Mouse (Mus musculus) ES-E14 (cell line): ENCODE measurements at regions not wholly inside any gene's neighbourhood (a gene's known extent, or its start where the extent isn't known, plus 50 kb on each side); places are given as distances from the start of the nearest gene placed in this dataset.

Source experiments
- CHD2 ChIP-seq: IDR thresholded peaks from 2 replicates; pipeline ENCODE4 v1.6.1; 2014; ENCODE audit warnings: mild to moderate bottlenecking, low read depth, low read length, inconsistent platforms
- HCFC1 ChIP-seq: IDR thresholded peaks from 2 replicates; pipeline ENCODE4 v1.6.1; 2012; ENCODE audit warnings: low read length, inconsistent platforms, borderline replicate concordance; ENCODE audit not compliant: insufficient read depth
- ZC3H11A ChIP-seq: IDR thresholded peaks from 2 replicates; pipeline ENCODE4 v1.6.1; 2012; ENCODE audit warnings: low read depth, mild to moderate bottlenecking, inconsistent platforms, low read length, borderline replicate concordance
- ZNF384 ChIP-seq: IDR thresholded peaks from 2 replicates; pipeline ENCODE4 v1.6.1; 2012; ENCODE audit warnings: low read depth, low read length, inconsistent platforms

GRCm38 (mm10) chrX:131434155-131434554, 1684.6 kb downstream of the Diaph2 start:
- TF ChIP-seq ZC3H11A (no peak), ZNF384 (no peak), HCFC1 (no peak), CHD2 (no peak)
